Mouse (Mus musculus): ENCODE measurements around the gene Foxn3.

The Foxn3 gene

DNA sequence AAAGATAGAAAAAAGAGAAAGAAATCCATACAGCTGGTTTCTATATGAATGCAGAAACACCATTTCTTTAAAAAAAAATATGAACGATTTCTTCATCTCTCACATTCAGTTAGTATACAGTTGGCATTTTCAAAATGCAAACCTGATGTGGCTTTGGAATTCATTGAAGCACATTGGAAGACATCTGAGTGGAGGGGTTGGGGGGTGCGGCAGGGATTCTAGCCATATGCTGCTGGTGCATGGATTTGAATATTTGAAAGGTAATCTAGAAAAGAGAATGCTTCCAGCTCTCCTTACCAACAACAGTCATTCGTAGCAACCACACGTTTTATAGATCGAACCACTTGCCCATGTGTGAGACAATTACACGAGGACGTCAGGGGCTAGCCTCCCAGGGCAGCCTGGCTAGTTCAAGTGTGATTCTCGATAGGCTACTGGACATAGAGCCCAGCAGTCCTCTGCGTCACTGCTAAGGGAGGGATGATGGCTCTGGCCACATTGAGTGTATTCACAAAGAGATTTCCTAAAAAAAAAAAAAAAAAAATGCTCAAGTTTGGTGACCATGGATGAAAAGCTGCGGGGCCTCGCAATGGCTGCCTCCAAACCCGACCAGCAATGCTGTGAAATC, 96.0 kb downstream of the Foxn3 start:
- no peak for DNase-seq (ENCODE audit: low read depth, low spot score)

DNA sequence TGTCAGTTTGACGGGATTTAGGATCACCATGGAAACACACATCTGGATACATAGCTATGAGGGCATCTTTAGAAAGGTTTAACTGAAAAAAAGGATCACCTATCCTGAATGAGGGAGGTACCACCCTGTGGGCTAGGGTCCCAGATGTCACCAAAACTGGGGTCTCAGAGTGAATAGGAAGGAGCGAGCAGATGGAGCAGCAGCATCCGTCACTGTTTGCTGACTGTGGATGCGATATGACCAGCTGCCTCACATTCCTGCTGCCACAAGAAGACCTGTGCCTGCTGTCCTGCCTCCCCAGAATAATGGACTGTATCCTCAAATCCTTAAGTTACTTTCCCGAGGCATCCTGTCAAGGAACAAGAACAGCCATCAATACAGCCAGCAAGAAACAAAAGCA, 97.0 kb downstream of the Foxn3 start:
- DNase-seq (ENCODE audit: low read depth, low spot score) = no peak

DNA sequence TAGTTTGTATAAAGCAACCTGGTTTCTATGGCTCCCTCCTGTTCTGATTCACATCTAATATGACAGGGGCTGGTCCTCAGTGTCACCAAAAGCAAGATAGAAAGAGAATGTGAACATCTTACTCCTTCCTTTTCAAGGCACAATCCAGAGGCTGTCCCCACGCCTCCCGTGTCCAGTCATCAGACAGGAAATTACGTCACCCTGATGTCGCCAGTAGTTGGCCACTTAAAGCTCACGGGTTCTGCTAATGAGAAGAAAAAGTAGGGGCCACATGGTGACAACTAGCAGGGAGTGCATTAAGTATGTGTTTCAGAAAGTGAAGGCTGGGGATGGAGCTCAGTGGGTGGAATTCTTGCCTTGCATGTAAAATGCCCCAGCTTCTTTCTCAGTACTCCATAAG, 99.1 kb downstream of the Foxn3 start:
- DNase-seq (ENCODE audit: low read depth, low spot score) = no peak

DNA sequence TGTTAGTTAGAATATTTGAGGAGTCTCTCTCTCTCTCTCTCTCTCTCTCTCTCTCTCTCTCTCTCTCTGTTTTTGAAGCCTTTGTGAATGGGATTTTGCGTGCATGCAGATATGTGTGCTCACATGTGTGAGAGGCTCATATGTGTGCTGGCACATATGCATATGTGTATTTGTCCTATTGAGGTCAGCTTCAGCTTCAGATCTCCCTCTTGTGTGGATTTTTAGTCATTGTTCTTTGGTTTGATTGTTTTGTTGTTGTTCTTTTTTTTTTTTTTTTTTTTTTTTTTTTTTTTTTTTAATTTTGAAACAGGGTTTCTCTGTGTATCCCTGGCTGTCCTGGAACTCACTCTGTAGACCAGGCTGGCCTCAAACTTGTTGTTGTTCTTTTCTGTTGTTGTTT, 100.5 kb downstream of the Foxn3 start:
- no peak for DNase-seq (ENCODE audit: low read depth, low spot score)

DNA sequence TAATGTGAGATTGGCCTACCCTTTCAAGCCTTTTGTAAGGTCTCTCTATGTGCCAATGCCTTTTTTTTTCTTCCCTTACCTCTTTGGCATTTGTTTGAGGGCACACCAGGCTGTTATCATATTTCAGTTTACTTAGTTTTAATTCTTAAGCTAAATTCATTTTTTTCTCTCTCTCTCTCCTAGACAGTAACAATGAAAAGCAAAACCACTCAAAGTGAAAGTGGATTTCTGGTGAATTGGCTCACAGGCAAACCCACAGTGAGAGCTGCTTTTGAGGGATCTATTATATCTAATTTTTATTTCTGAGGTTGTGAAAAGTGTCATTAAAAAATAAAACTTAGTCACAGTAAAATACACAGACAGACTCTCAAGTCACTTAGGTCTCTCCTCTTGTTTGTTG, 101.1 kb downstream of the Foxn3 start:
- DNase-seq (ENCODE audit: low read depth, low spot score) = no peak

DNA sequence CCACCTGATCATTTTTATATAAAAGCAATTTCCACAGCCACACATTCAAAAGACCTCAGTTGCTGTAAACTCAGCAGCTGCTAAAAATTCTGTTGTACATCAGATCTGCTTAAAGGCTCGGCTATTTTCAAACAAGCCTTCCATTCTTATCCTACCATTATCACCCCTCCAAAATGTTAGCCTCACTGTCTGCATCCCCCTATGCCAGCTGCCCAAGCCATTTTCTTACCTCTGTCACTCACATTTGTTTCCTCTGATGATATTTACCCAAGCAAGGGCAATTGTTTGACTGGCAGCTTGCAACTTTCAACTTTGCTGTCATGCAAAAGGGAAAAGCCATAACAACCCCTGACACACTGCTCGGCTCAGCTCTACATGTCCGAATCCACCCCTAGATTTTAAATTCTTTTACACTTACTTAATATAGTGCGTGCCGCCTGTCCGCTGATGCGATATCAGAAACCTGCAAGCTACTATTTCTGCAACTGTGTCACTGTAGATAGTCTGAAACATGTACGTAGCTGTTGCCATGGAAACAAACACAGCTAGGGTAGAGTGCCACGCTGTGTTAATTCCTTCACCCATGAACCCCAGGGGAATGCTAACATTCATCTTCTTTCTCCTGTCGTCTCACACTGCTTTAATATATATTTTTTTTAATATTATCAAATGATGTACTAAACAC, 105.7 kb downstream of the Foxn3 start:
- no peak for DNase-seq (ENCODE audit: low read depth, low spot score)

DNA sequence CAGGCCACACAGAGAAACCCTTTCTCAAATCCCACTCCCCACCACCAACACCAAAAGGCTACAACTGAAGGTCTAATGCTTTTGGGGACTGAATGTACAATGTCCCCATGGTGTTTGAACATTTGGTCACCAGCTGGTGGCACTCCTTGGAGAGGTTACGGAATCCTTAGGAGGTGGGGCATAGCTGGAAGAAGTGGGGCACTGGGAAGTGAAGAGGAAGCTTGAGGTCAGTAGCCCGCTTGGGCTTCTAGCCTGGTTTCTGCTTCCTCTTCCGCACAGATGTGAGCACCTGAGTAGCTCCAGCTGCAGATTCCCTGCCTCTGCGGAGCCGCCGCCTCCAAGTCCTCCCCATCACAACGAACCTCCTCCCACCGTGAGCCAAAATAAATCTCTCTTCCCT, 107.8 kb downstream of the Foxn3 start:
- DNase-seq (ENCODE audit: low read depth, low spot score) = no peak

DNA sequence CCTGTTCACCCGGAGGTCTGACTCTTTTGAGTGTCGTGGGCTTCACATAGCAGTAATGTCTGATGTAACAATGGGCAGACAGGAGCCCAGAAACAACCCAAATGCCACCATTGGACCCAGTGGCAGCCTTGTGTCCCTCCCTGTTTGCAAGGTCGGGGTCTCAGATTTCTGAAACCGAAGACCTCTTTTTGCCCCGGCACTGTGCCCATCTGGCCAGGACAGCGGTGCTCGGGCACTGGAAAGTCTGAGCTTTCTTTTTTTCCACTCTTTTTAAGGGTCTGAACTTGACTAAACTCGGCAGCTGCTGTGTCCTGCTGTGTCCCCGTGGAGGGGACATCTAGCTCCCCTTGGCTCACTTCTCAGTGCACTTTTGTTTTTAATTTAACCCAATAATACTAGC, 109.0 kb downstream of the Foxn3 start:
- DNase-seq (ENCODE audit: low read depth, low spot score) = no peak

DNA sequence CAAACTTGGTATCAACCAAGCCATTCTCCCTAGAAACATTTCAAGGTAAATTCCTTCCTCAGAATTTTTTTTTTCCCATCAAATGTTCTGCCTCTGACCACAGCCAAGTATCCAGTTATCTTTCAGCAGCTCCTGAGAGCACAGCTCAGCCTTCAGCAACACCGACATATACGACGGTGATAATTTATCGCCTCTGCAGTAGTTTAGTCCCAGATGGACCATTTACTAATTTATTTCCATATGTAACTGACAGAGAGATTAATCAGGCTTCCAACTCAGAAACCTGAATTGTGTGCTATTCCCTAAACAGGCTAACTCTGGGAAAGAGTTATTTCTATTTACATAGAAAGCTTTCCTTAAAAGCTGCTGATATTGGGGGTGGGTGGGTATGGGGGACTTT, 109.6 kb downstream of the Foxn3 start:
- DNase-seq (ENCODE audit: low read depth, low spot score) = no peak

DNA sequence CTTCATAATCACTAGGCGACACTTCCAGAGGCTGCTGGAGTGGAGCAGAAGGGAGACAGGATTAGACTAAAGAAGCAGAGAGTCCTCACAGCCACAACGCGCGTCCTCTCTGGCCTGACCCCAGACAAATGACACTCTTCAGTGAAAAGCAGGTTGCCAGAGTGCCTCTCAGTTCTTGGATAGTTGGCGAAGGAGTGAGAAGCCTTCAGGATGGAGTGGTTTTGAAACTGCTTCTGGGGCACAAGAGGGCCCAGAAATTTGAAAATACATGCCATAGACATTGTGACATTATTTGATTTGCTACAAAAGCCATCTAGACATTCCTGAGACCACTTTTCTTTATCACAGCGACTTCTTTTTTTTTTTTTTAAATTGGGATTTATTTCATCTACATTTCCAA, 113.3 kb downstream of the Foxn3 start:
- no peak for DNase-seq (ENCODE audit: low read depth, low spot score)

DNA sequence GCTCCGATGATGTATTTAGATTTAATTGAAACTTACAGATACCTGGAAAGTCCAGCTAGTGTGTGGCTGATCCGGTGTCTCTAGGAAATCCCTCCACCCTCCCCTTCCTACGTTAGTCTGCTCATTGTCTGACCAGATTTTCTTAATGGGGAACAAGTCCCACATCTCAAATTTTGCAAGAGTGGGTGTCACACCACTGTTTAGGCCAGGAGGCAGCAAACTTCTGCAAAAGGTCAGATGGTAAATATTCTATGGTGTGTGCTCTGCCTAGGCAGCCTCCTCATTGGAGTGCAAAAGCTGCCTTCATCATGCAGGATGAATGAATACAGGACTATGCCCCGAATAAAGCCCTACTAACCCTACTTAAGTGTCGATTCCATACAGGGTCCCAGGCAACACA, 115.6 kb downstream of the Foxn3 start:
- no peak for DNase-seq (ENCODE audit: low read depth, low spot score)

DNA sequence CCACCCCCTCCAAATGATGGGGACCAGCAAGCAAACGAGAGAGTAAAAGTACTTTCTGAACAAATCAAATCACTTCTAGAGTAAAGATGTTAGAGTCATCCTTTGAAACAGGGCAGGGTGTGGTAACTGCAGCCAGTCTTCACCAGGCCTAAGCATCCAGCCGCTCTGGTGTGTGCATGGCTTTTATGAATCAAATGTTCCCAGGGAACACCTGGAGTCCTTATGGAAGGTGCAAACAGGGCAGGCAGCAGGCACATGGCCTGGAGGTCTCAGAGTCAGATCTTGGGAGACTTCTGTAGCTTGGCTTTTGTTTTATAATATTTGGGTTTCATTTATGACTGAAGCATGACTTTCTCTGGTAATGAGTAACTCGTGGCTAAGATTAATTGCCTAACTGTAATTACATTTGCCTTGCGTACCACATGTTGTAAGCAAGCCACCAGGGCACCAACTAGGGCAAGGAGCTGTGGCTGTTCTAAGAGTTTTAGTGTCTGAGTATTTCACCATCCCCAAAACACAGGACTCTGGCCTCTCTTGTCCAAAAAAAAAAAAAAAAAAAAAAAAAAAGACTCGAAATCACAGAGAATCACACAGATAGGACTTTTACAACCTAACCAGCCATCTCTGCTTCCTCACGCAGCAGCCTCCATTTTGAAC, 118.2 kb downstream of the Foxn3 start:
- no peak for DNase-seq (ENCODE audit: low read depth, low spot score)

DNA sequence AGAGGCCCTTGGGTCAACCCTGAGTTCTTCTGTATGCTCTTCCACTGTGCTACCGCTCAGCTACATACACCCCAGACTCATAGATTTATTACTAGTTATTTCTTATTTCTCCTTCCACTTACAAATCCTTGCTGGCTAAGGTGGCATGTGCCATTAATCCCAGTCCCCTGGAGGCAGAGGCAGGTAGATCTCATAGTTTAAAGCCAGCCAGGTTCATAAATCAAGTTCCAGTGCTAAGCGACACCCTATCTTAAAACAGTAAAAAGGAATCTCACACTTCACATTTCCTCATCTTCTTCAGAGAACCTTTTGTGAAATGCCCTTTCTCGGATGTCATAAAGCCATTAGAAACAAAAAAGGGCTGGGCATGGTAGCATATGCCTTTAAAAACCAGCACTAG, 120.6 kb downstream of the Foxn3 start:
- DNase-seq (ENCODE audit: low read depth, low spot score) = no peak

DNA sequence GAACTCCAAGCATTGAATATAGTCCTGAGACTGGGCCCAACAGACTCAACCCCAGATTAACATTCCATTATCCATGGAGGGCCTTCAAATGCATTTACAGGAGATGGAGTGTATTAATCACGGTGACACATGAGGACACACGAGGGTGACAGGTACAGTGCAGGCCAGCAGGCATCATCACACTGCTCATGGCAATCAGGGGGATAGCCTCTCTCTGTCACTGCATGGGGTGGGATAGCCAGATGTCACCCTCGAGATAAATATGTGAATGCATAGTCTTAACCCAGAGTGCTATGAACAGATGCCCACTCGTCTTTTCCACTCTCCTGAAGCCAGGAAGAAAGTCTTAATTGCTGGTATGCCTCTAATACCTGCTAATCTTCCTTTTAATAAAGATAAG, 122.4 kb downstream of the Foxn3 start:
- DNase-seq (ENCODE audit: low read depth, low spot score) = no peak

DNA sequence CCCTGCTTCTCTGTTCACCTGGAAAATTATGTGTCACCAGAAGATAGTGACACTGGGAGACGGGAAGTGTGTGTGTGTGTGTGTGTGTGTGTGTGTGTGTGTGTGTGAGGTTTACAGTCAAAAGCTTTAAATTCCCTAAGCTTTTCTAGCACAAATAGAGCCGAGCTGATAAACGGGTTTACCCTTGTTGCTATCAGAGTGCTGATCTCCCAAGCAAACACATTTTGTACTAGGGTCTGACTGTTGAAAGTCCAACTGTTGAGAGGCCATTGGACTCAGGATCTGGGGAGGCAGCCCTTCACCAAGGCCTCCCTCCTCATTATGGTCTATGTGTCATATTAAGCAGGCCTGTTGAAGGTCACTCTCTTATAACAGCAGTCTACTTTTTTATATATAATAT, 123.4 kb downstream of the Foxn3 start:
- DNase-seq (ENCODE audit: low read depth, low spot score) = no peak

DNA sequence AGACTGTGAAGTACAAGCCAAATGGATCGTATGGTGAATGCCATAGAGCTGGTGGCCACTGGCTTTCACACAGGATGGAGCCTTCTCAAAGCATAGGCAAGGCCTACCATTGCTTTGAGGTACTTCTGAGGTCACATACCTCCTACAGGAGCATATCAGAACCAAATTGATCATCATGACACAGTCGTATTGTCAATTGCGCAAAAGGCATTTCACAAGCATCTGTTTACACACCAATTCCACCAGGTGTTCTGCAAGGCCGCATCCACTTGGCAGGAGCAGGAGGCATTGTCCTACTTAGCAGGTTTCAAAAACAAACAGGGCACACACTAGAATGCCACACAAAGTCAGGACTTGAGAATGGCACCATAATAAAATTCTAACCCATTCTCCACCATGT, 128.2 kb downstream of the Foxn3 start:
- no peak for DNase-seq (ENCODE audit: low read depth, low spot score)

DNA sequence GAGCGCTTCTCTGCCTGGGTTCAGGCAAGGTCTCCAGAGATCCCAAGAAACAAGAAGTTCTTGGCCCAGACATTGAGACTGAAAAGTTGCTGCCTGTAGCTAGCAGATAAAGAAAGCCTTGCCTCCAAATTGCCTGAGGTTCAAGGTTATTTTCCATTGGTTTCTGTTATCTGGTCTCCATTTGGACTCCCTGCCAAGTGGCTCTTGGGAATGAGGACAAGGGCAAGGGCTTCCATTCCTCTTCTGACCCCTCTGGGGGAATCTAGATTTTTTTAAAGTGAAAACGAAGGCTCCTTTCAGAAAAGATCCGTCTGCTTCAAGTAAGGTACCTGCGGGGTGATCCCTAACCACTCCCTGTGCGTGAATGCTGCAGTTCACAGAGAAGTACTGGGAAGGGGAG, 130.0 kb downstream of the Foxn3 start:
- DNase-seq (ENCODE audit: low read depth, low spot score) = no peak

DNA sequence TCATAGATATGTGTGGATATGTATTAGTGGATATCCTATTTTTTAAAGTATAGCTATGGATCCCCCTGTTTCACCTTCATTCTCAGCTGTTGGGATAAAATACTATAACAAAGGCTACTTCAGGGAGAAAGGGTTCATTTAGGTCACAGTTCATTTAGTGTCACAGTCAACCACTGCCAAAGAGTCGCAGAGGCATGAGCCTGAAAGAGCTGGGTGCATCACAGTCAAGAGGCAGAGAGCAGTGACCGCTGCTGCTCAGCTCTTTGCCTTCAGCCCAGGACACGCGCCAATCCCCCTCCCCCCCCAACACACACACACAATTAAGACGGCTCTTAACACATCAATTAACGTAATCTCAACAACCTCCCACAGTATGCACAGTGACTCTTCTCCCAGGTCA, 131.8 kb downstream of the Foxn3 start:
- no peak for DNase-seq (ENCODE audit: low read depth, low spot score)

DNA sequence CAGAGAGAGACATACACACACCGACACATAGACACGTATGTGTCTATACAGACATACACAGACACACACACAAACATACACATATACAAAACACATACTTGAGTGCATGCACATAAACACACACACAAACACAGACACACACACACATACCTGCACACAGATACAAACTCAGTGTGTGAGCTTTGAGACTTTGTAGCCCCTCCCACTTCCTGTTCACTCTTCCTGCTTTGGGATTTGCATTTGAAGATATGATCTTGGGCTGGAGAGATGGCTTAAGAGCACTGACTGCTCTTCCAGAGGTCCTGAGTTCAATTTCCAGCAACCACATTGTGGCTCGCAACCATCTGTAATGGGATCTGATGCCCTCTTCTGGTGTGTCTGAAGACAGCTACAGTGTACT, 132.4 kb downstream of the Foxn3 start:
- no peak for DNase-seq (ENCODE audit: low read depth, low spot score)

DNA sequence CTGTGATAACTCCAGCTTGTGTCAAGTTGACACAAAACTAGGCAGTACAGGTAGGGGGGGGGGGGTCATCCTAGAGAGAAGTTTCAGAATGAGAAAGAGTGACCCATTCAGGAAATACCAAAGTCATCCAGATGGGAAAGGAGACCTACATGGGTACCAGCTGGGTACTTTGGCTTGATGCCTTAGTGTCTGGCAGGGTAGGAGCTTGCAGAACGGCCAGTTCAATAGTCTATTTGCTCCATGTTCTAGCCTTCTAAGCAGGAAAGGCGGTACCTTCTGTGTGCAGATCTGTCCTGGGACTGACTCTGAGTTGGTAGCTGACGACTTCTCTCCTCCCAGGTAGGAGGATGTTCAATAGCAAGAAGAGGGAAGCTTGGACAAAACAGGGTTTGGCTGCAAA, 134.3 kb downstream of the Foxn3 start:
- DNase-seq (ENCODE audit: low read depth, low spot score) = no peak

DNA sequence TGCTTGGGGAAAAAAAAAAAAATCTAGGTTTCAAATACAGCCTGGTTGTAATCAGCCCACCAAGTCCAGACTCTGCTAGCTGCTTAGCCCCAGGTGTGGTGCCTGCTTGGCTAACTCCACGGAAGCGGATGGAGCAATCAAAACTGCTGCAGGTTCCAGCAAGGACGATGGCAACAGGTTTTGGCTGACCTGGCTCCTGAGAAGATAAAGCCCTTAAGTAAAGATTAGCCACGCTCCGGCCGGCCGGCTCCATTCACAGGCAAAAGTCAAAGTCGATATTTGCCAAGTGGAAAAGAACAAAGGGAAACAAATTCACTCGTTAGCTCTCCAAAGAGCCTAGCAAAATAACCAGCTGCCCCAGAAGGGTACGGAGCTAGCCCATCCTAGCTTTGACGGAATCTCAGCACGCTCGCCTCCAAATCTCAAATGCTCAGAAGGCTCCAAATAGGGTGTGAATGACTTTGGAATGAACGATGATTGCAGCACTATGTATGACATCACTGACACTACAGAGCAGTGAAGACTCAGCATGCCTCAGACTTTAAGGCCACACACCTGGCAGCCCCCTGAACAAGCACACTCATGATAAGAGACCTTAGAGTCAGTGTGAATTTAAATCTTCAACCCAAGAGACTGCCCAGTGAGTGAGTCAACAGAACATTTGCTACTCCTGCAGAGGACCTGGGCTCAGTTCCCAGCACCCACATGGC, 137.0 kb downstream of the Foxn3 start:
- DNase-seq (ENCODE audit: low read depth, low spot score) = no peak

DNA sequence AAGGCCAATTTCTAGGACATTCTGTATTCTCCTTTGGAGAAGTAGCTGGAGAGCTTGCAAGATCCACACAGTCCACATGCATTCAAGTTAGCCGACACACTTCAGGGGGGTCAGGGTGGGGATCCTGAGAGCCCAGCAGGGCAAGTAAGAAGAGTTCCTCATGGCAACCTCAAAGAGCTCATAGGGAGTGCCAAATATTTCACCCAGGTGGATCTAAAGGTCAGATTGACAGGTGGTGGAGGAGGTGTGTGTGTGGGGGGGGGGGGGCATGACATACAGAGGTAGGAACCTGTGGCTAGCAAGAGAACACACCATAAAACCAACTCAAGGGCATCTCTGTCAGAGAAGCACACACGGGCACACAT, 144.0 kb downstream of the Foxn3 start:
- no peak for DNase-seq (ENCODE audit: low read depth, low spot score)

All from brain, embryonic 18.5 days (tissue).